Mouse (Mus musculus): ENCODE measurements around the gene Ankrd27. TPM values are rescaled to one million over a fixed set of nuclear protein-coding genes. Genes with fewer than 3 reads are reported as not detected.
A peak's percentile ranks its signal among the peaks of the same experiment; 100 is the strongest.

Ankrd27 gene
- polyA plus RNA-seq, 1 experiment from 2014 or later: 17.9 TPM

DNA sequence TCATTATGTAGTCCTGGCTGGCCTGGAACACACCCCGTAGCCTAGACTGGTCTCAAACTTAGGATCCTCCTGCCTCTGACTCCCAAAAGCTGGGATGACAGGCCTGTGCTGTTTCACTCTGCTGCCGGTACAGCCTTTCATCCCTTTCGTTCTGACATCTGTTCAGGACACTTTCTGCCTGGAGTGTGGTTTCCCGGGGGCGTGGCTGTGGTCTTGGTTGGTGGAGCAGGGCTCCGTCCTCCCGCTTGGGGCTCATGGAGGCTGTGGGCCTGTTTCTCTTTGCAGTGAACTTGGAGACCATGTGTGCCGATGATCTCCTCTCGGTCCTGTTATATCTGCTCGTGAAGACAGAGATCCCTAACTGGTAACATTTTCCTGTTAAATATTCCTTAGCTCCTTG is 20.8 kb downstream of the Ankrd27 start:
- Histone ChIP-seq H3K4me3 (replicated peaks; ENCODE audit: low read depth, low read length) (no peak overlapping the region), H3K9me3 (ENCODE audit: control insufficient read depth, low read length) (no peaks in the 10 kb centered on the region), H3K9ac (replicated peaks; ENCODE audit: low read length) (no peak overlapping the region), H3K27me3 (ENCODE audit: control insufficient read depth, insufficient read depth, low read length) (no peaks in the 10 kb centered on the region), H3K4me1 (ENCODE audit: control insufficient read depth, insufficient read depth, low read length) (no peaks in the 10 kb centered on the region), H3K4me2 (ENCODE audit: low read length) (no peak overlapping the region), H3K36me3 (ENCODE audit: control insufficient read depth, insufficient read depth, low read length) (peaks cover 59% of the 10 kb centered on the region), H3K27ac (replicated peaks; ENCODE audit: low read depth, low read length) (no peak overlapping the region)
- ATAC-seq (ENCODE audit: low FRiP score, low TSS enrichment) (no peak), DNase-seq (no peak)
- WGBS: 84% methylated on average over 10 of the region's 10 CpGs

DNA sequence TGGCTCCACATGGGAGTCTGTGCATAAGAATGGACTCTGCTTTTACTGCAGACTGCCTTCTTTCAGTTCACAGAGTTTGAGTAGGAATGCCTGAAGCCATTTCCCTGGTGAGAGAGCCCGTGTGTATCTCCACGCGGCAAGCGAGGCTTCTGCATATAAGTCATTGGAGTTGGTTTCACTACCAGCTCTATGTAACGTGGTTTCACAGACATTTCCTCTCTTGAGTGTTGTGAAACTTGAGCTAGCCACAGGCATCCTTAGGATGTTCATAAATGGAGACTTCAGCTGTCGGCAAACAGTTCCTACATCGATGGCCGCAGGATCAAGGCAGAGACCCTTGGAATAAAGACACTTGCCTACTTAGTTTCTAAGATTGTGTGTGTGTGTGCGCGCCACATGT is 23.2 kb downstream of the Ankrd27 start:
- Histone ChIP-seq H3K27ac (replicated peaks; ENCODE audit: low read depth, low read length) (no peak overlapping the region), H3K27me3 (ENCODE audit: control insufficient read depth, insufficient read depth, low read length) (no peaks in the 10 kb centered on the region)
- 96% methylated on average over 10 of the region's 10 CpGs for WGBS

DNA sequence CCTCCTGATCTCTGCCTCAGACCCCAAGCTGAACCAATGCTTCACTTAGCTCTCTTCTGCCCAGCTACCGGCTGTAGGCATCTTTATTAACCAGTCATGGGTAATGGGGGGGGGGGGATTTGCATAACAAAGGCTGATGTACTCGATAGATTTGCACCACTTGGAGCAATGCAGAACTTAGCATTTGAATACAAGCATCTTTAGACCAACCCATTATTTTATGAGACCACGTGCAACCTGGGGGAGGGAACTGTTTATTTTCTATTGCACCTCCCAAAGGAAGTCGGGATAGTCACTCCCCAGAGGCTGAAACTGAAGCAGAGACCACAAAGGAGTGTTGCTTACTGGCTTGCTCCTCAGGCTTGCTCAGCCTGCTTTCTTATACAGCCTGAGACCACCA is 31.5 kb downstream of the Ankrd27 start:
- Histone ChIP-seq H3K27ac (replicated peaks; ENCODE audit: low read depth, low read length) (no peak overlapping the region), H3K36me3 (ENCODE audit: control insufficient read depth, insufficient read depth, low read length) (peaks cover 65% of the 10 kb centered on the region), H3K9ac (replicated peaks; ENCODE audit: low read length) (no peak overlapping the region), H3K4me3 (replicated peaks; ENCODE audit: low read depth, low read length) (no peak overlapping the region), H3K27me3 (ENCODE audit: control insufficient read depth, insufficient read depth, low read length) (no peaks in the 10 kb centered on the region), H3K9me3 (ENCODE audit: control insufficient read depth, low read length) (no peaks in the 10 kb centered on the region), H3K4me1 (ENCODE audit: control insufficient read depth, insufficient read depth, low read length) (no peaks in the 10 kb centered on the region), H3K4me2 (ENCODE audit: low read length) (no peak overlapping the region)
- DNase-seq (no peak), ATAC-seq (ENCODE audit: low FRiP score, low TSS enrichment) (no peak)
- 30% methylated on average over 4 of the region's 4 CpGs for WGBS

More for the DNA sequence above, 23.2 kb downstream of the Ankrd27 start:
- no peak for ATAC-seq (ENCODE audit: low FRiP score, low TSS enrichment)
- H3K4me3 ChIP-seq (replicated peaks; ENCODE audit: low read depth, low read length): no peak overlapping the region
- H3K9me3 ChIP-seq (ENCODE audit: control insufficient read depth, low read length): no peaks in the 10 kb centered on the region
- no peak overlapping the region for H3K4me2 ChIP-seq (ENCODE audit: low read length)
- DNase-seq: no peak
- H3K9ac ChIP-seq (replicated peaks; ENCODE audit: low read length): no peak overlapping the region
- H3K36me3 ChIP-seq (ENCODE audit: control insufficient read depth, insufficient read depth, low read length): peaks cover 55% of the 10 kb centered on the region
- no peaks in the 10 kb centered on the region for H3K4me1 ChIP-seq (ENCODE audit: control insufficient read depth, insufficient read depth, low read length)

DNA sequence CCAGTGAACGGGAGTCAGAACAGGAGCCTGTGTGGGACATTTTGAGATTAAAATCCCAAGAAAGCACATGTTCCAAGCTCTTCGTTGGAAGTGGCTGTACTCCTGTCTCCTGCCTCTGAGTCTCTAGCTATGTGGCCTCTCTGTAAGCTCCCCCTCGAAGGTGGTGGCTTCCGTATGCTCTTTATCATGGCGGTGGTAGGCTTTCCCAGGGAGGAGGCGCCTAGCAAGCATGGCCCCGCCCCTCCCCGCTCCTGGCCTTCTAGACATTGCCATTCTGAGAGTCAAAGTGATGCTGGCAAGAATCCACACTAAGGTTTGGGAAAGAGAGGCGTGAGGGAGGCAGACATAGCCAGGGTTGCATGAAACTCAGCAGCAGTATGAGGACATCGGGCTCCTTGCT is 36.6 kb downstream of the Ankrd27 start:
- H3K4me1 ChIP-seq (ENCODE audit: control insufficient read depth, insufficient read depth, low read length): no peaks in the 10 kb centered on the region
- 95% methylated on average over 10 of the region's 10 CpGs for WGBS
- no peak overlapping the region for H3K4me3 ChIP-seq (replicated peaks; ENCODE audit: low read depth, low read length)
- no peaks in the 10 kb centered on the region for H3K9me3 ChIP-seq (ENCODE audit: control insufficient read depth, low read length)
- peaks cover 51% of the 10 kb centered on the region for H3K36me3 ChIP-seq (ENCODE audit: control insufficient read depth, insufficient read depth, low read length)
- no peak overlapping the region for H3K9ac ChIP-seq (replicated peaks; ENCODE audit: low read length)
- no peak overlapping the region for H3K27ac ChIP-seq (replicated peaks; ENCODE audit: low read depth, low read length)
- H3K27me3 ChIP-seq (ENCODE audit: control insufficient read depth, insufficient read depth, low read length): no peaks in the 10 kb centered on the region
- DNase-seq (no peak), ATAC-seq (ENCODE audit: low FRiP score, low TSS enrichment) (no peak)
- H3K4me2 ChIP-seq (ENCODE audit: low read length): no peak overlapping the region

DNA sequence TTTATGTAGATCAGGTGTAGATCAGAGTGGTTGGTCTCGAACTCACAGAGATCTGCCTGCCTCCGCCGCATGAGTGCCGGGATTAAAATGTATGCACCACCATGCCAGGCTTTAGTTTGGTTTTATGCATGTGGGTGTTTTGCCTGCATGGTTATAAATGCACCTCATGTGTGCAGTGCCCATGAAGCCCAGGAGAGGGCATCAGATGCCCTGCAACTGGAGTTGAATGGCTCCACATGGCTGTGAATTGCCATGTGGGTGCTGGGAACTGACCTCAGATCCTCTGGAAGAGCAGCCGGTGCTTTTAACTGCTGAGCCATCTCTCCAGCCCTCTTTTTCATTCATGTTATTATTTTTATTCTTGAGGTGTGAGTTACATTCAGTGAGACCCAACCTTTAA is 40.0 kb downstream of the Ankrd27 start:
- 98% methylated on average over 5 of the region's 5 CpGs for WGBS
- Histone ChIP-seq H3K9me3 (ENCODE audit: control insufficient read depth, low read length) (no peaks in the 10 kb centered on the region), H3K27me3 (ENCODE audit: control insufficient read depth, insufficient read depth, low read length) (no peaks in the 10 kb centered on the region), H3K4me2 (ENCODE audit: low read length) (no peak overlapping the region), H3K4me3 (replicated peaks; ENCODE audit: low read depth, low read length) (no peak overlapping the region), H3K4me1 (ENCODE audit: control insufficient read depth, insufficient read depth, low read length) (no peaks in the 10 kb centered on the region), H3K36me3 (ENCODE audit: control insufficient read depth, insufficient read depth, low read length) (peaks cover 56% of the 10 kb centered on the region), H3K9ac (replicated peaks; ENCODE audit: low read length) (no peak overlapping the region), H3K27ac (replicated peaks; ENCODE audit: low read depth, low read length) (no peak overlapping the region)
- DNase-seq (no peak), ATAC-seq (ENCODE audit: low FRiP score, low TSS enrichment) (no peak)

DNA sequence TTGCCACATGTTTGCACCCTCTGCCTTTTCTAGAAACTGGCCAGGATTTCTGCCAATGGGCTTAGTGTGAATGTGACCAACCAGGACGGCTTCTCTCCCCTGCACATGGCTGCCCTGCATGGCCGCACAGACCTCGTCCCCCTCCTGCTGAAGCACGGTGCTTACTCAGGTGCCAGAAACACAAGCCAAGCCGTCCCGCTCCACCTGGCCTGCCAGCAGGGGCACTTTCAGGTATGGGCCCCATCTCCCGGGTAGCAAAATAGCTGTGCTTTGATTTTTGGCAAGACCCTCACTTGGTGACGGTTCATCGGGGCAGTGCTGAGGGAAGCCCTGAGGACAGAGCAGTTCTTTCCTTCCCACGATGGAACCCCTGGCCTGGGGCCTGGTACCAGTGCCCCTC is 41.3 kb downstream of the Ankrd27 start:
- H3K9ac ChIP-seq (replicated peaks; ENCODE audit: low read length): no peak overlapping the region
- peaks cover 55% of the 10 kb centered on the region for H3K36me3 ChIP-seq (ENCODE audit: control insufficient read depth, insufficient read depth, low read length)
- 90% methylated on average over 10 of the region's 10 CpGs for WGBS
- H3K27ac ChIP-seq (replicated peaks; ENCODE audit: low read depth, low read length): no peak overlapping the region
- H3K4me3 ChIP-seq (replicated peaks; ENCODE audit: low read depth, low read length): no peak overlapping the region
- DNase-seq (no peak), ATAC-seq (ENCODE audit: low FRiP score, low TSS enrichment) (no peak)
- H3K4me2 ChIP-seq (ENCODE audit: low read length): no peak overlapping the region
- no peaks in the 10 kb centered on the region for H3K4me1 ChIP-seq (ENCODE audit: control insufficient read depth, insufficient read depth, low read length)
- H3K27me3 ChIP-seq (ENCODE audit: control insufficient read depth, insufficient read depth, low read length): no peaks in the 10 kb centered on the region
- H3K9me3 ChIP-seq (ENCODE audit: control insufficient read depth, low read length): no peaks in the 10 kb centered on the region

DNA sequence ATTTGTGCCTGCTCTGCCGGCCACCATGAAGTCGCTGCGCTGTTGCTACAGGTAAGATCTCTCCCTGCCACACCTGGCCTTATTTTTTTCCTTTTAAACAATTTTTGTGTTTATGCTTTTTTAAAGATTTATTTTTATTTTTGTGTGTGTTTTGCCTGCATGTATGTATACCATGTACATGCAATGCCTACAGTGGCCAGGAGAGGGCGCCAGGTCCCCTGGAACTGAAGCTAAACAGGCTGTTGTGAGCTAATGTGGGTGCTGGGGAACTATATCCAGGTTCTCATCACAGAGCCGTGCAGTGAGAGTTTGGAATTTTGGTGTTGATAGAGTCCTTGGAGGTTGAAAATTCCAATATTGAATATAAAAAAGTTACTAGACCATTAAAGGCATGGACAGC is 42.5 kb downstream of the Ankrd27 start:
- Histone ChIP-seq H3K9me3 (ENCODE audit: control insufficient read depth, low read length) (no peaks in the 10 kb centered on the region), H3K4me1 (ENCODE audit: control insufficient read depth, insufficient read depth, low read length) (no peaks in the 10 kb centered on the region), H3K4me2 (ENCODE audit: low read length) (no peak overlapping the region), H3K27me3 (ENCODE audit: control insufficient read depth, insufficient read depth, low read length) (no peaks in the 10 kb centered on the region), H3K9ac (replicated peaks; ENCODE audit: low read length) (no peak overlapping the region), H3K4me3 (replicated peaks; ENCODE audit: low read depth, low read length) (no peak overlapping the region), H3K36me3 (ENCODE audit: control insufficient read depth, insufficient read depth, low read length) (peaks cover 52% of the 10 kb centered on the region), H3K27ac (replicated peaks; ENCODE audit: low read depth, low read length) (no peak overlapping the region)
- no peak for ATAC-seq (ENCODE audit: low FRiP score, low TSS enrichment)
- peak; percentile 44 for DNase-seq
- WGBS: 72% methylated on average over 5 of the region's 5 CpGs

DNA sequence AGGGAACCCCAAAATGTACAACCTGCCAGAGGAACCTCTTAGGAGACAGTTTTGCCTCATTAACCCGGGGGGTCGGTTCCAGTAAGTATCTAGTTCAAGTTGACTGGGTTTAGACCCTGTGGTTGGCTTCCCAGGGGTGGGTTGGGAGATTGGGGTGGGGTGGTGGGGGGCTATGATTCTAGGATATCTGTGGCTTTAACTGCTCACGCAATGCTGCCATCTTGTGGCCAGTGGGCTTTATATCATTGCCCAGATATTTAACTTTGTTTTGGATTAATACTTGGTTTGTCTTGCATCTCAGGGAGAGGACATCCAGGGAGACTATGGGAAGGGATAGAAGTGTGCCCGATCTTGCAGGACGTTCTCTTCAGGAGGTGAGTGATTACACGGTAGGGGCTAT is 50.2 kb downstream of the Ankrd27 start:
- no peak overlapping the region for H3K4me3 ChIP-seq (replicated peaks; ENCODE audit: low read depth, low read length)
- H3K27ac ChIP-seq (replicated peaks; ENCODE audit: low read depth, low read length): no peak overlapping the region
- DNase-seq: peak; percentile 77
- no peak for ATAC-seq (ENCODE audit: low FRiP score, low TSS enrichment)
- H3K9ac ChIP-seq (replicated peaks; ENCODE audit: low read length): no peak overlapping the region
- H3K4me2 ChIP-seq (ENCODE audit: low read length): no peak overlapping the region
- no peaks in the 10 kb centered on the region for H3K27me3 ChIP-seq (ENCODE audit: control insufficient read depth, insufficient read depth, low read length)
- H3K9me3 ChIP-seq (ENCODE audit: control insufficient read depth, low read length): no peaks in the 10 kb centered on the region
- no peaks in the 10 kb centered on the region for H3K4me1 ChIP-seq (ENCODE audit: control insufficient read depth, insufficient read depth, low read length)
- peaks cover 66% of the 10 kb centered on the region for H3K36me3 ChIP-seq (ENCODE audit: control insufficient read depth, insufficient read depth, low read length)
- WGBS: 68% methylated on average over 6 of the region's 6 CpGs

DNA sequence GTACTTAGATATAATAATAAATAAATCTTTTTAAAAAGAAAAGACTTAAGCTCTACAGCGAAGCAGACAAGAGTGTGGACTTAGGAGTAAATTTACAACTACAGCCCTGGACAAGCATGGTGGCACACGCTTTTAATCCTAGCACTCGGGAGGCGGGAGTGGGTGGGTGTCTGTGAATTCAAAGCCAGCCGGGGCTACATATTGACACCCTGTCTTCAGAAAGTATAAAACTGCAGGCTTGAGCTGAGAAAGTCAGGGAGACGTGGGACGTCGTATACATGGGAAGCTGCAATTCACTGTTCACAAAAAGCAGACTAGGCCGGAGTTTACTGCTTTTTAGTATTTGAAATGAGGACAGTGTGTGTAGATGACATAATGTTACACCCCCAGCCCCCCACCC is 50.8 kb downstream of the Ankrd27 start:
- H3K9me3 ChIP-seq (ENCODE audit: control insufficient read depth, low read length): no peaks in the 10 kb centered on the region
- peaks cover 68% of the 10 kb centered on the region for H3K36me3 ChIP-seq (ENCODE audit: control insufficient read depth, insufficient read depth, low read length)
- H3K9ac ChIP-seq (replicated peaks; ENCODE audit: low read length): no peak overlapping the region
- ATAC-seq (ENCODE audit: low FRiP score, low TSS enrichment): no peak
- H3K27me3 ChIP-seq (ENCODE audit: control insufficient read depth, insufficient read depth, low read length): no peaks in the 10 kb centered on the region
- no peak for DNase-seq
- H3K4me3 ChIP-seq (replicated peaks; ENCODE audit: low read depth, low read length): no peak overlapping the region
- H3K4me2 ChIP-seq (ENCODE audit: low read length): no peak overlapping the region
- WGBS: 93% methylated on average over 9 of the region's 9 CpGs
- H3K27ac ChIP-seq (replicated peaks; ENCODE audit: low read depth, low read length): no peak overlapping the region
- H3K4me1 ChIP-seq (ENCODE audit: control insufficient read depth, insufficient read depth, low read length): no peaks in the 10 kb centered on the region

All from midbrain, embryonic 14.5 days (tissue).